Mouse (Mus musculus) embryonic facial prominence, embryonic 10.5 days (tissue): ENCODE measurements around the gene Tor1a. TPM values are rescaled to one million over a fixed set of nuclear protein-coding genes. Genes with fewer than 3 reads are reported as not detected.

Experiments
- polyA plus RNA-seq: library from polyadenylated mRNA; unstranded; fragments of >200 nt; fragmentation: Nextera tagmentation; extraction: Ambion mirVana; gene quantifications from 2 replicates; pipeline ENCODE4 v1.2.1, GENCODE M21; 2016

Tor1a gene
- polyA plus RNA-seq, 1 experiment from 2014 or later = 81.6 TPM

Other genes with a start within 250 kb of the Tor1a start
- gene 1700001O22Rik, start 164.3 kb downstream of the Tor1a start, polyA plus RNA-seq = 2.4 and 3.1 TPM in 2 replicates
- 134 and 135 TPM in 2 replicates for gene Ntmt1, start 160.1 kb downstream of the Tor1a start, polyA plus RNA-seq
- 53.9 and 56.0 TPM in 2 replicates for gene Asb6, start 137.6 kb downstream of the Tor1a start, polyA plus RNA-seq
- gene Prrx2, start 133.0 kb downstream of the Tor1a start, polyA plus RNA-seq = 87.6 and 94.6 TPM in 2 replicates
- gene Ptges, start 38.1 kb downstream of the Tor1a start, polyA plus RNA-seq = 10.2 and 10.3 TPM in 2 replicates
- 24.7 and 25.0 TPM in 2 replicates for gene Tor1b, start 15.0 kb downstream of the Tor1a start, polyA plus RNA-seq
- gene BC005624, start 14.3 kb upstream of the Tor1a start, polyA plus RNA-seq = 54.3 and 57.4 TPM in 2 replicates
- gene Usp20, start 14.3 kb upstream of the Tor1a start, polyA plus RNA-seq = 16.6 and 17.0 TPM in 2 replicates
- 15.7 and 17.0 TPM in 2 replicates for gene Fnbp1, start 174.1 kb upstream of the Tor1a start, polyA plus RNA-seq
- 28.7 and 32.4 TPM in 2 replicates for gene Gpr107, start 184.4 kb upstream of the Tor1a start, polyA plus RNA-seq